Mouse (Mus musculus) ES-Bruce4 (cell line): ENCODE results near the gene Zbtb34. TPM values are rescaled to one million over a fixed set of nuclear protein-coding genes. Genes with fewer than 3 reads are reported as not detected.

Experiments
- H3K27ac ChIP-seq: 2 replicates; pipeline ENCODE4 v1.5.1; 2012; ENCODE audit warnings: low read length, inconsistent platforms; ENCODE audit not compliant: insufficient read depth
- H3K27me3 ChIP-seq: 2 replicates; pipeline ENCODE4 v1.6.1; 2012; ENCODE audit warnings: mild to moderate bottlenecking, low read length, inconsistent platforms; ENCODE audit not compliant: control insufficient read depth, poor library complexity, insufficient read depth, severe bottlenecking
- H3K36me3 ChIP-seq: 2 replicates; pipeline ENCODE4 v1.6.1; 2012; ENCODE audit warnings: inconsistent platforms, mild to moderate bottlenecking, low read length, moderate library complexity; ENCODE audit not compliant: control insufficient read depth, poor library complexity, insufficient read depth, severe bottlenecking
- H3K4me1 ChIP-seq: one replicate; pipeline ENCODE4 v1.8.1; 2011; ENCODE audit warnings: low read length; ENCODE audit not compliant: control insufficient read depth, insufficient read depth
- H3K4me3 ChIP-seq: 2 replicates; pipeline ENCODE4 v1.5.1; 2011; ENCODE audit warnings: low read depth, mild to moderate bottlenecking, low read length
- H3K9ac ChIP-seq: 2 replicates; pipeline ENCODE4 v1.6.1; 2012; ENCODE audit warnings: low read depth, mild to moderate bottlenecking, inconsistent platforms; ENCODE audit not compliant: poor library complexity, severe bottlenecking
- H3K9me3 ChIP-seq: replicated peaks from 2 replicates; pipeline ENCODE4 v1.6.1; 2012; ENCODE audit warnings: mild to moderate bottlenecking, low read length, inconsistent platforms; ENCODE audit not compliant: control insufficient read depth, poor library complexity, insufficient read depth, severe bottlenecking
- CTCF ChIP-seq: IDR thresholded peaks from one replicate; pipeline ENCODE4 v1.8.1; 2011; ENCODE audit warnings: low read depth, low read length
- EP300 ChIP-seq: IDR thresholded peaks from 2 replicates; pipeline ENCODE4 v1.6.1; 2011; ENCODE audit warnings: low read depth, low read length; ENCODE audit not compliant: insufficient read depth
- POLR2A ChIP-seq: IDR thresholded peaks from one replicate; pipeline ENCODE4 v1.8.1; 2011; ENCODE audit warnings: low read length; ENCODE audit not compliant: insufficient read depth
- polyA plus RNA-seq: library from polyadenylated mRNA; stranded (reverse); fragments of >200 nt; gene quantifications from 2 replicates; pipeline ENCODE4 v1.2.4, GENCODE M21; 2011; ENCODE audit warnings: low read depth; ENCODE audit not compliant: missing spikeins, insufficient read depth, insufficient read length

Gene Zbtb34
- polyA plus RNA-seq, 1 experiment, result 21.4 TPM

- Histone ChIP-seq H3K9me3 (no peaks in the 10 kb centered on the region), H3K27me3 (no peaks in the 10 kb centered on the region), H3K27ac (no peak overlapping the region), H3K4me3 (no peak overlapping the region), H3K9ac (no peak overlapping the region), H3K36me3 (0 out of 2 replicates have a peak, but pooled peaks cover 2% of the 10 kb centered on the region), H3K4me1 (no peaks in the 10 kb centered on the region)
- TF ChIP-seq POLR2A, result no peak
- no peak for TF ChIP-seq EP300
- no peak for TF ChIP-seq CTCF
Observed at GRCm38 (mm10) chr2:33417454-33417853, 13.7 kb downstream of the Zbtb34 start.

GRCm38 (mm10) chr2:33414019-33414418, 17.1 kb downstream of the Zbtb34 start:
- Histone ChIP-seq H3K9ac (no peak overlapping the region), H3K27ac (no peak overlapping the region), H3K27me3 (no peaks in the 10 kb centered on the region), H3K4me3 (no peak overlapping the region), H3K4me1 (no peaks in the 10 kb centered on the region), H3K36me3 (peaks cover 10% of the 10 kb centered on the region; the same call in 1 of the 2 replicates), H3K9me3 (no peaks in the 10 kb centered on the region)
- TF ChIP-seq POLR2A (no peak), CTCF (no peak), EP300 (no peak)

- TF ChIP-seq CTCF, result no peak
- no peak for TF ChIP-seq EP300
- no peak for TF ChIP-seq POLR2A
- Histone ChIP-seq H3K4me3 (no peak overlapping the region), H3K27ac (no peak overlapping the region), H3K9me3 (no peaks in the 10 kb centered on the region), H3K36me3 (peaks cover 10% of the 10 kb centered on the region; the same call in 1 of the 2 replicates), H3K4me1 (no peaks in the 10 kb centered on the region), H3K9ac (no peak overlapping the region), H3K27me3 (no peaks in the 10 kb centered on the region)
Observed at GRCm38 (mm10) chr2:33412111-33412510, 19.0 kb downstream of the Zbtb34 start.

- no peaks in the 10 kb centered on the region for H3K36me3 ChIP-seq
- no peak overlapping the region for H3K4me3 ChIP-seq
- no peaks in the 10 kb centered on the region for H3K4me1 ChIP-seq
- no peak overlapping the region for H3K9ac ChIP-seq
- no peaks in the 10 kb centered on the region for H3K9me3 ChIP-seq
- no peaks in the 10 kb centered on the region for H3K27me3 ChIP-seq
- no peak for TF ChIP-seq CTCF
- no peak overlapping the region for H3K27ac ChIP-seq
Observed at GRCm38 (mm10) chr2:33403511-33404003, 27.6 kb downstream of the Zbtb34 start.

GRCm38 (mm10) chr2:33402638-33403037, 28.5 kb downstream of the Zbtb34 start:
- no peak for TF ChIP-seq POLR2A
- no peak for TF ChIP-seq CTCF
- TF ChIP-seq EP300, result no peak
- H3K4me3 ChIP-seq, result no peak overlapping the region
- H3K27ac ChIP-seq, result no peak overlapping the region
- H3K36me3 ChIP-seq, result no peaks in the 10 kb centered on the region
- H3K27me3 ChIP-seq, result no peaks in the 10 kb centered on the region
- H3K9me3 ChIP-seq, result no peaks in the 10 kb centered on the region
- H3K4me1 ChIP-seq, result no peaks in the 10 kb centered on the region
- H3K9ac ChIP-seq, result no peak overlapping the region

- no peaks in the 10 kb centered on the region for H3K27me3 ChIP-seq
- no peak overlapping the region for H3K4me3 ChIP-seq
- H3K36me3 ChIP-seq, result no peaks in the 10 kb centered on the region
- TF ChIP-seq POLR2A (no peak), CTCF (peak; percentile 88), EP300 (no peak)
- no peak overlapping the region for H3K9ac ChIP-seq
- no peaks in the 10 kb centered on the region for H3K9me3 ChIP-seq
- no peaks in the 10 kb centered on the region for H3K4me1 ChIP-seq
- H3K27ac ChIP-seq, result no peak overlapping the region
Observed at GRCm38 (mm10) chr2:33402236-33402635, 28.9 kb downstream of the Zbtb34 start.
